Mouse (Mus musculus): ENCODE measurements at regions not wholly inside any gene's neighbourhood (a gene's known extent, or its start where the extent isn't known, plus 50 kb on each side); places are given as distances from the start of the nearest gene placed in this dataset.

GRCm38 (mm10) chr8:34539232-34539631 is 427.7 kb upstream of the Gm10131 start:
- TF ChIP-seq CTCF (conservative IDR thresholded peaks at IDR 0.05; ENCODE audit: insufficient read depth, insufficient read length, low read depth, low read length) = no peak
- TF ChIP-seq POLR2A (IDR thresholded peaks at IDR 0.05; ENCODE audit: low read depth, low read length) = no peak
